Mouse (Mus musculus): ENCODE data around the gene Synm. TPM values are rescaled to one million over a fixed set of nuclear protein-coding genes. Genes with fewer than 3 reads are reported as not detected.

Gene Synm
- polyA plus RNA-seq, 1 experiment from 2014 or later, result 0.79 TPM

- ATAC-seq (ENCODE audit: insufficient number of reproducible peaks, low FRiP score, low TSS enrichment, low read depth) (no peak), DNase-seq (ENCODE audit: low spot score) (no peak)
- H3K4me1 ChIP-seq (ENCODE audit: control insufficient read depth, insufficient read depth, low read length), result peaks cover 8% of the 10 kb centered on the region
- H3K9me3 ChIP-seq (ENCODE audit: control insufficient read depth, low read length), result no peaks in the 10 kb centered on the region
- no peak overlapping the region for H3K4me2 ChIP-seq (ENCODE audit: low read depth, severe bottlenecking)
- no peaks in the 10 kb centered on the region for H3K27me3 ChIP-seq (ENCODE audit: control insufficient read depth, insufficient read depth, low read length)
- no peak overlapping the region for H3K27ac ChIP-seq (replicated peaks; ENCODE audit: low read depth, low read length)
- H3K4me3 ChIP-seq (ENCODE audit: low read depth, low read length), result no peak overlapping the region
- H3K36me3 ChIP-seq (ENCODE audit: control insufficient read depth, insufficient read depth, low read length), result no peaks in the 10 kb centered on the region
- 58% methylated on average over 7 of the region's 7 CpGs for WGBS
- H3K9ac ChIP-seq (ENCODE audit: low read length), result no peak overlapping the region
Observed at GRCm38 (mm10) chr7:67791256-67791655, 31.7 kb upstream of the Synm start.

- WGBS, result 15% methylated on average over 10 of the region's 10 CpGs
- DNase-seq (ENCODE audit: low spot score) (peak; percentile 87), ATAC-seq (ENCODE audit: insufficient number of reproducible peaks, low FRiP score, low TSS enrichment, low read depth) (no peak)
- peak overlapping the region; percentile 16; the same call in 1 of the 2 replicates for H3K4me2 ChIP-seq (ENCODE audit: low read depth, severe bottlenecking)
- no peak overlapping the region for H3K4me3 ChIP-seq (ENCODE audit: low read depth, low read length)
- no peaks in the 10 kb centered on the region for H3K9me3 ChIP-seq (ENCODE audit: control insufficient read depth, low read length)
- no peak overlapping the region for H3K27ac ChIP-seq (replicated peaks; ENCODE audit: low read depth, low read length)
- H3K4me1 ChIP-seq (ENCODE audit: control insufficient read depth, insufficient read depth, low read length), result peaks cover 8% of the 10 kb centered on the region
- no peaks in the 10 kb centered on the region for H3K36me3 ChIP-seq (ENCODE audit: control insufficient read depth, insufficient read depth, low read length)
- no peak overlapping the region for H3K9ac ChIP-seq (ENCODE audit: low read length)
- H3K27me3 ChIP-seq (ENCODE audit: control insufficient read depth, insufficient read depth, low read length), result no peaks in the 10 kb centered on the region
Observed at GRCm38 (mm10) chr7:67788713-67789112, 29.2 kb upstream of the Synm start.

GRCm38 (mm10) chr7:67787861-67788260, 28.3 kb upstream of the Synm start:
- Histone ChIP-seq H3K4me2 (ENCODE audit: low read depth, severe bottlenecking) (no peak overlapping the region), H3K27me3 (ENCODE audit: control insufficient read depth, insufficient read depth, low read length) (no peaks in the 10 kb centered on the region), H3K9ac (ENCODE audit: low read length) (no peak overlapping the region), H3K4me3 (ENCODE audit: low read depth, low read length) (no peak overlapping the region), H3K36me3 (ENCODE audit: control insufficient read depth, insufficient read depth, low read length) (no peaks in the 10 kb centered on the region), H3K27ac (replicated peaks; ENCODE audit: low read depth, low read length) (no peak overlapping the region), H3K9me3 (ENCODE audit: control insufficient read depth, low read length) (no peaks in the 10 kb centered on the region), H3K4me1 (ENCODE audit: control insufficient read depth, insufficient read depth, low read length) (peaks cover 8% of the 10 kb centered on the region)
- DNase-seq (ENCODE audit: low spot score) (no peak), ATAC-seq (ENCODE audit: insufficient number of reproducible peaks, low FRiP score, low TSS enrichment, low read depth) (no peak)
- WGBS, result 72% methylated on average over 2 of the region's 2 CpGs

- Histone ChIP-seq H3K4me1 (ENCODE audit: control insufficient read depth, insufficient read depth, low read length) (no peaks in the 10 kb centered on the region), H3K4me3 (ENCODE audit: low read depth, low read length) (no peak overlapping the region), H3K9me3 (ENCODE audit: control insufficient read depth, low read length) (no peaks in the 10 kb centered on the region), H3K9ac (ENCODE audit: low read length) (no peak overlapping the region), H3K27ac (replicated peaks; ENCODE audit: low read depth, low read length) (no peak overlapping the region), H3K4me2 (ENCODE audit: low read depth, severe bottlenecking) (no peak overlapping the region), H3K27me3 (ENCODE audit: control insufficient read depth, insufficient read depth, low read length) (0 out of 2 replicates have a peak, but pooled peaks cover 2% of the 10 kb centered on the region), H3K36me3 (ENCODE audit: control insufficient read depth, insufficient read depth, low read length) (no peaks in the 10 kb centered on the region)
- no peak for ATAC-seq (ENCODE audit: insufficient number of reproducible peaks, low FRiP score, low TSS enrichment, low read depth)
- 56% methylated on average over 12 of the region's 12 CpGs for WGBS
- DNase-seq (ENCODE audit: low spot score), result no peak
Observed at GRCm38 (mm10) chr7:67776636-67777305, 17.2 kb upstream of the Synm start.

GRCm38 (mm10) chr7:67775623-67776022, 16.1 kb upstream of the Synm start:
- H3K9me3 ChIP-seq (ENCODE audit: control insufficient read depth, low read length), result no peaks in the 10 kb centered on the region
- H3K27me3 ChIP-seq (ENCODE audit: control insufficient read depth, insufficient read depth, low read length), result 0 out of 2 replicates have a peak, but pooled peaks cover 2% of the 10 kb centered on the region
- DNase-seq (ENCODE audit: low spot score) (no peak), ATAC-seq (ENCODE audit: insufficient number of reproducible peaks, low FRiP score, low TSS enrichment, low read depth) (no peak)
- H3K4me1 ChIP-seq (ENCODE audit: control insufficient read depth, insufficient read depth, low read length), result no peaks in the 10 kb centered on the region
- no peaks in the 10 kb centered on the region for H3K36me3 ChIP-seq (ENCODE audit: control insufficient read depth, insufficient read depth, low read length)
- H3K4me3 ChIP-seq (ENCODE audit: low read depth, low read length), result no peak overlapping the region
- no peak overlapping the region for H3K4me2 ChIP-seq (ENCODE audit: low read depth, severe bottlenecking)
- H3K9ac ChIP-seq (ENCODE audit: low read length), result no peak overlapping the region
- H3K27ac ChIP-seq (replicated peaks; ENCODE audit: low read depth, low read length), result no peak overlapping the region
- WGBS, result 67% methylated on average over 3 of the region's 3 CpGs

GRCm38 (mm10) chr7:67772231-67772630, 12.7 kb upstream of the Synm start:
- Histone ChIP-seq H3K36me3 (ENCODE audit: control insufficient read depth, insufficient read depth, low read length) (no peaks in the 10 kb centered on the region), H3K4me3 (ENCODE audit: low read depth, low read length) (no peak overlapping the region), H3K9ac (ENCODE audit: low read length) (no peak overlapping the region), H3K4me1 (ENCODE audit: control insufficient read depth, insufficient read depth, low read length) (no peaks in the 10 kb centered on the region), H3K4me2 (ENCODE audit: low read depth, severe bottlenecking) (no peak overlapping the region), H3K27ac (replicated peaks; ENCODE audit: low read depth, low read length) (no peak overlapping the region), H3K9me3 (ENCODE audit: control insufficient read depth, low read length) (no peaks in the 10 kb centered on the region), H3K27me3 (ENCODE audit: control insufficient read depth, insufficient read depth, low read length) (0 out of 2 replicates have a peak, but pooled peaks cover 2% of the 10 kb centered on the region)
- 84% methylated on average over 9 of the region's 9 CpGs for WGBS
- DNase-seq (ENCODE audit: low spot score), result no peak
- ATAC-seq (ENCODE audit: insufficient number of reproducible peaks, low FRiP score, low TSS enrichment, low read depth), result no peak

- Histone ChIP-seq H3K4me2 (ENCODE audit: low read depth, severe bottlenecking) (no peak overlapping the region), H3K4me3 (ENCODE audit: low read depth, low read length) (no peak overlapping the region), H3K27ac (replicated peaks; ENCODE audit: low read depth, low read length) (no peak overlapping the region), H3K9me3 (ENCODE audit: control insufficient read depth, low read length) (no peaks in the 10 kb centered on the region), H3K9ac (ENCODE audit: low read length) (no peak overlapping the region), H3K36me3 (ENCODE audit: control insufficient read depth, insufficient read depth, low read length) (no peaks in the 10 kb centered on the region), H3K4me1 (ENCODE audit: control insufficient read depth, insufficient read depth, low read length) (no peaks in the 10 kb centered on the region), H3K27me3 (ENCODE audit: control insufficient read depth, insufficient read depth, low read length) (no peaks in the 10 kb centered on the region)
- ATAC-seq (ENCODE audit: insufficient number of reproducible peaks, low FRiP score, low TSS enrichment, low read depth) (no peak), DNase-seq (ENCODE audit: low spot score) (no peak)
- WGBS, result 88% methylated on average over 5 of the region's 5 CpGs
Observed at GRCm38 (mm10) chr7:67769487-67769886, 9.9 kb upstream of the Synm start.

- 93% methylated on average over 3 of the region's 3 CpGs for WGBS
- no peak for DNase-seq (ENCODE audit: low spot score)
- Histone ChIP-seq H3K27me3 (ENCODE audit: control insufficient read depth, insufficient read depth, low read length) (no peaks in the 10 kb centered on the region), H3K9ac (ENCODE audit: low read length) (no peak overlapping the region), H3K4me1 (ENCODE audit: control insufficient read depth, insufficient read depth, low read length) (no peaks in the 10 kb centered on the region), H3K36me3 (ENCODE audit: control insufficient read depth, insufficient read depth, low read length) (no peaks in the 10 kb centered on the region), H3K27ac (replicated peaks; ENCODE audit: low read depth, low read length) (no peak overlapping the region), H3K4me2 (ENCODE audit: low read depth, severe bottlenecking) (no peak overlapping the region), H3K9me3 (ENCODE audit: control insufficient read depth, low read length) (no peaks in the 10 kb centered on the region), H3K4me3 (ENCODE audit: low read depth, low read length) (no peak overlapping the region)
- no peak for ATAC-seq (ENCODE audit: insufficient number of reproducible peaks, low FRiP score, low TSS enrichment, low read depth)
Observed at GRCm38 (mm10) chr7:67768125-67768524, 8.6 kb upstream of the Synm start.

- peaks cover 4% of the 10 kb centered on the region for H3K27me3 ChIP-seq (ENCODE audit: control insufficient read depth, insufficient read depth, low read length)
- DNase-seq (ENCODE audit: low spot score), result no peak
- H3K9me3 ChIP-seq (ENCODE audit: control insufficient read depth, low read length), result no peaks in the 10 kb centered on the region
- no peak overlapping the region for H3K27ac ChIP-seq (replicated peaks; ENCODE audit: low read depth, low read length)
- H3K4me1 ChIP-seq (ENCODE audit: control insufficient read depth, insufficient read depth, low read length), result peaks cover 7% of the 10 kb centered on the region
- H3K4me2 ChIP-seq (ENCODE audit: low read depth, severe bottlenecking), result no peak overlapping the region
- no peak overlapping the region for H3K9ac ChIP-seq (ENCODE audit: low read length)
- 76% methylated on average over 3 of the region's 3 CpGs for WGBS
- H3K4me3 ChIP-seq (ENCODE audit: low read depth, low read length), result no peak overlapping the region
- H3K36me3 ChIP-seq (ENCODE audit: control insufficient read depth, insufficient read depth, low read length), result no peaks in the 10 kb centered on the region
- ATAC-seq (ENCODE audit: insufficient number of reproducible peaks, low FRiP score, low TSS enrichment, low read depth), result no peak
Observed at GRCm38 (mm10) chr7:67763625-67764024, 4.1 kb upstream of the Synm start.
